Mouse (Mus musculus) liver, embryonic 14.5 days (tissue): ENCODE data around the gene Plac8. TPM values are rescaled to one million over a fixed set of nuclear protein-coding genes. Genes with fewer than 3 reads are reported as not detected.
A peak's percentile ranks its signal among the peaks of the same experiment; 100 is the strongest.

Source experiments
- ATAC-seq: fragments of 200-750 bp; cut with Nextera tagmentation; 2 replicates; pipeline ENCODE4 v1.8.0; 2017; ENCODE audit warnings: moderate number of reproducible peaks, mild to moderate bottlenecking, moderate library complexity; ENCODE audit not compliant: insufficient read depth
- DNase-seq, 3 experiments: peaks; one replicate each; pipeline ENCODE4 v3.0.0-alpha.2; 2012 to 2013; ENCODE audit warnings: low read depth in 3 of 3, low spot score in 3 of 3
- H3K27ac ChIP-seq: fragments of 300-500 bp; sonication (generic); 2 replicates; pipeline ENCODE4 v1.5.1; 2014; ENCODE audit warnings: moderate library complexity, mild to moderate bottlenecking, control low read depth, inconsistent platforms
- H3K27me3 ChIP-seq: fragments of 300-500 bp; sonication (generic); 2 replicates; pipeline ENCODE4 v1.6.1; 2014; ENCODE audit warnings: mild to moderate bottlenecking, low read length, moderate library complexity; ENCODE audit not compliant: control insufficient read depth, insufficient read depth
- H3K36me3 ChIP-seq: fragments of 300-500 bp; sonication (generic); replicated peaks from 2 replicates; pipeline ENCODE4 v1.6.1; 2014; ENCODE audit warnings: low read depth; ENCODE audit not compliant: control insufficient read depth, insufficient read depth
- H3K4me1 ChIP-seq, 2 experiments: fragments of 200-500 bp in 1 of 2; fragments of 300-500 bp in 1 of 2; sonication (generic) in 1 of 2; replicated peaks; 2 replicates each; pipeline ENCODE4 v1.6.1; 2012 to 2014; ENCODE audit warnings: antibody characterized with exemption in 1 of 2, inconsistent platforms in 1 of 2, low read length in 1 of 2; ENCODE audit not compliant: control insufficient read depth in 2 of 2, insufficient read depth in 2 of 2
- H3K4me2 ChIP-seq: fragments of 300-500 bp; sonication (generic); 2 replicates; pipeline ENCODE4 v1.6.1; 2014; ENCODE audit warnings: low read depth, mild to moderate bottlenecking, control low read depth, moderate library complexity
- H3K4me3 ChIP-seq, 2 experiments: fragments of 200-500 bp in 1 of 2; fragments of 300-500 bp in 1 of 2; sonication (generic) in 1 of 2; 2 replicates each; pipeline ENCODE4 v1.5.1; 2012 to 2014; ENCODE audit warnings: low read depth in 2 of 2, low read length in 2 of 2, mild to moderate bottlenecking in 2 of 2, control low read depth in 1 of 2, inconsistent platforms in 1 of 2, moderate library complexity in 1 of 2; ENCODE audit not compliant: insufficient read depth in 1 of 2
- H3K9ac ChIP-seq: fragments of 300-500 bp; sonication (generic); replicated peaks from 2 replicates; pipeline ENCODE4 v1.6.1; 2014; ENCODE audit warnings: mild to moderate bottlenecking, control low read depth, moderate library complexity
- H3K9me3 ChIP-seq: fragments of 300-500 bp; sonication (generic); 2 replicates; pipeline ENCODE4 v1.6.1; 2016; ENCODE audit warnings: low read length, mixed read lengths; ENCODE audit not compliant: control insufficient read depth
- CTCF ChIP-seq: IDR thresholded peaks from 2 replicates; pipeline ENCODE4 v1.5.1; 2016; ENCODE audit warnings: antibody characterized with exemption, low read depth, control low read depth
- EP300 ChIP-seq: IDR thresholded peaks from 2 replicates; pipeline ENCODE4 v1.6.1; 2016; ENCODE audit warnings: antibody characterized with exemption, low read depth
- WGBS: fragments of 180-500 bp; shearing (Covaris S2); extraction: QIAGEN DNeasy Blood & Tissue Kit; methylation state at CpG from one replicate; pipeline ENCODE4 v1.1.7; 2014; ENCODE audit not compliant: insufficient replicate concordance; 5-methylcytosine and 5-hydroxymethylcytosine counted together
- polyA plus RNA-seq, 2 experiments: library from polyadenylated mRNA; depleted of rRNA in 1 of 2; stranded (reverse) in 1 of 2; unstranded in 1 of 2; fragments of >200 nt; fragmentation: Nextera tagmentation in 1 of 2; extraction: Ambion mirVana in 1 of 2; gene quantifications; 2 replicates each; pipeline versions ENCODE4 v1.2.1 to v1.2.3; 2012 to 2014

Gene Plac8
- polyA plus RNA-seq, 2 experiments: 64.3 to 91.1 TPM

- no peak overlapping the region for H3K4me3 ChIP-seq
- no peak for DNase-seq
- H3K9me3 ChIP-seq: no peaks in the 10 kb centered on the region
- H3K9ac ChIP-seq: no peak overlapping the region
- H3K27ac ChIP-seq: no peak overlapping the region
- no peaks in the 10 kb centered on the region for H3K27me3 ChIP-seq
- no peak overlapping the region for H3K4me2 ChIP-seq
- H3K4me1 ChIP-seq: peaks cover 0 to 5% of the 10 kb centered on the region in 2 experiments; a peak in 2 of 4 replicates
- no peak for ATAC-seq
- 74% methylated on average over 4 of the region's 4 CpGs for WGBS
- H3K36me3 ChIP-seq: peaks cover 16% of the 10 kb centered on the region
- TF ChIP-seq EP300: no peak
- TF ChIP-seq CTCF: no peak
These were observed 22.7 kb downstream of the Plac8 start for GRCm38 (mm10) chr5:100549311-100549710.

- ATAC-seq (peak; percentile 45; the same call in 1 of the 2 replicates), DNase-seq (no peak)
- Histone ChIP-seq H3K27ac (no peak overlapping the region), H3K27me3 (no peaks in the 10 kb centered on the region), H3K9me3 (no peaks in the 10 kb centered on the region), H3K4me1 (peaks cover 0 to 5% of the 10 kb centered on the region in 2 experiments; a peak in 2 of 4 replicates), H3K4me3 (no peak overlapping the region), H3K36me3 (peaks cover 23% of the 10 kb centered on the region), H3K9ac (no peak overlapping the region), H3K4me2 (no peak overlapping the region)
- WGBS: 70% methylated on average over 2 of the region's 2 CpGs
- TF ChIP-seq EP300 (no peak), CTCF (no peak)
These were observed 23.8 kb downstream of the Plac8 start for GRCm38 (mm10) chr5:100548236-100548635.

GRCm38 (mm10) chr5:100546294-100547080 lies 25.6 kb downstream of the Plac8 start:
- Histone ChIP-seq H3K9me3 (no peaks in the 10 kb centered on the region), H3K27me3 (no peaks in the 10 kb centered on the region), H3K4me1 (peaks cover 0 to 3% of the 10 kb centered on the region in 2 experiments; a peak in 2 of 4 replicates), H3K36me3 (peaks cover 26% of the 10 kb centered on the region), H3K4me2 (no peak overlapping the region), H3K4me3 (no peak overlapping the region), H3K27ac (no peak overlapping the region), H3K9ac (no peak overlapping the region)
- no peak for DNase-seq
- 77% methylated on average over 6 of the region's 6 CpGs for WGBS
- no peak for ATAC-seq
- peak; percentile 29 for TF ChIP-seq CTCF
- TF ChIP-seq EP300: no peak

- Histone ChIP-seq H3K9me3 (no peaks in the 10 kb centered on the region), H3K27ac (no peak overlapping the region), H3K9ac (no peak overlapping the region), H3K36me3 (peaks cover 20% of the 10 kb centered on the region), H3K4me3 (no peak overlapping the region), H3K4me2 (no peak overlapping the region), H3K4me1 (no peaks in the 10 kb centered on the region), H3K27me3 (no peaks in the 10 kb centered on the region)
- DNase-seq (no peak), ATAC-seq (no peak)
- WGBS: 71% methylated on average over 3 of the region's 3 CpGs
- TF ChIP-seq CTCF (peak; percentile 71), EP300 (no peak)
These were observed 35.4 kb downstream of the Plac8 start for GRCm38 (mm10) chr5:100536638-100537037.

GRCm38 (mm10) chr5:100535826-100536225 lies 36.2 kb downstream of the Plac8 start:
- no peaks in the 10 kb centered on the region for H3K9me3 ChIP-seq
- WGBS: 74% methylated on average over 7 of the region's 7 CpGs
- H3K27ac ChIP-seq: no peak overlapping the region
- H3K27me3 ChIP-seq: no peaks in the 10 kb centered on the region
- H3K4me1 ChIP-seq: no peaks in the 10 kb centered on the region
- no peak overlapping the region for H3K9ac ChIP-seq
- H3K4me3 ChIP-seq: no peak overlapping the region
- H3K4me2 ChIP-seq: no peak overlapping the region
- no peak for TF ChIP-seq EP300
- TF ChIP-seq CTCF: no peak
- no peak for ATAC-seq
- peaks cover 25% of the 10 kb centered on the region for H3K36me3 ChIP-seq
- DNase-seq: no peak
